ENCODE assay signal across 8 mouse cellular contexts in the genomic region with DNA sequence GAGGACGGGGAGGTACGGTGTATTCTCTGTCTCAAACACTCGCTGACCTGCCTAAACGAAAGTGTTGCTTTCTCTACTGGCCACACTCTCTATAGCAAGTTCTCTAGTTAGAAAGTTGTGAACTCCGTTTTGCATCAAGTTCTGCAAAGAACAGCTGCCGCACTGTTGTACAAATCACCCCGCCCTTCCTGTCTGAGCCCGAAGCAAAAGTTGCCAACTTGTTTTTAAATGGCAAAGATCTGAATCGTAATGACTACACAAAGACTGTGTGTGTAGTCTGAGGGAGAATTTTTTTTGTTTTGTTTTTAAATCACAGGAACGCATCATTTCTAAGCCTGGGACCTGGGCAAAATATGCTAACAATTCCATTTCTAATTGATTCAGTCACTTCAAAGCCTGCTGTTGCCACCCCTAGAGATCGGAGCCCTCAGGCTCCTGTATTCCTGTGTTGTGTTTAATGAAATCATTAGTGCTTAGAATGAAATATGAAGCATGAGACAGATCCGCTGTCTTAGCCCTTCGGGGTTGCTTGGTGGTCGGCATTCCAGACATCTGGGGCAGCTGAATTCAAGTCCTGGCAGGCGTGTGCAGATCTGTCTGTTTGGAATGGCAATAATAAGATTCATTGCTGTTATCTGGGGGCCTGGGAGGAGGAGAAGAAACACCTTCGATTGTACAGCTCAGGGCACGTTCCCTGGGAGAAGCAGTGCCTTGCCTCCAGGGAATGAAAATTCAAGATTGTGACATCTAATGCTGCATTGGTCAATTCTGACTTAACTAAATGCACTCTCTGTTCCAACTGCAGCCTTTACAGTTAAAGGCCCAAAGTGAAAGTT. TPM values are rescaled to one million over a fixed set of nuclear protein-coding genes. Genes with fewer than 3 reads are reported as not detected.
A peak's percentile ranks its signal among the peaks of the same experiment; 100 is the strongest.
DNase-seq lines count a peak whose midpoint lies in the region.

No protein-coding gene starts in this region.

- intact Hi-C loops in heart, postnatal 10 days (cut with DNase I) = no loop called here

- DNase-seq in gastrocnemius, adult 18-20 months (ENCODE audit: low spot score) = peak; percentile 38
- DNase-seq in gastrocnemius, postnatal 4 days (ENCODE audit: low spot score in 2 of 2) = no peak
- DNase-seq in NIH3T3 (ENCODE audit: low read depth) = peak; percentile 25
- DNase-seq in heart, postnatal 10 days = peak; percentile 35 to 50
- peak; percentile 42 to 55 for DNase-seq in lung, postnatal 4 days
- DNase-seq in right cerebral cortex, postnatal 10 days (ENCODE audit: low spot score in 2 of 2) = no peak
- no peak for DNase-seq in spleen, adult 12 weeks (ENCODE audit: low spot score)
- no peak for DNase-seq in urinary bladder, adult 2 months (ENCODE audit: low spot score)

RNA-seq across cellular contexts. Expression of gene Zar1l, which starts 59.8 kb away (rescaled TPM):
- total RNA-seq in gastrocnemius, adult 18-20 months (2021) = not detected
- total RNA-seq in gastrocnemius, postnatal 4 days (2021) = not detected
- not detected for total RNA-seq in heart, postnatal 10 days (2021)
- not detected in 2 replicates for polyA plus RNA-seq in urinary bladder, adult 2 months (2012; rRNA removed)

Comparison
In these comparisons a context has a peak if more than half of its experiments do, and no peak if none do; other contexts are left out.
1. DNase-seq: peak in gastrocnemius, adult 18-20 months (single experiment), NIH3T3 (single experiment), heart, postnatal 10 days (2 of 2) and lung, postnatal 4 days (2 of 2); none in gastrocnemius, postnatal 4 days (0 of 2), right cerebral cortex, postnatal 10 days (0 of 2), spleen, adult 12 weeks (single experiment) and urinary bladder, adult 2 months (single experiment).